Mouse (Mus musculus) small intestine, adult 2 months (tissue): ENCODE measurements around the gene Olfr279.

Experiments
- CTCF ChIP-seq: fragments of 200-500 bp; IDR thresholded peaks from 2 replicates; pipeline ENCODE4 v1.5.1; 2012; ENCODE audit warnings: low read depth, mild to moderate bottlenecking, control low read depth, inconsistent platforms, low read length, moderate library complexity, mixed read lengths; ENCODE audit not compliant: insufficient replicate concordance, insufficient read length; ENCODE audit errors: extremely low read depth
- POLR2A ChIP-seq: fragments of 200-500 bp; IDR thresholded peaks from 2 replicates; pipeline ENCODE4 v1.6.1; 2012; ENCODE audit warnings: low read depth, mild to moderate bottlenecking, control low read depth, inconsistent platforms, low read length, moderate library complexity

- TF ChIP-seq CTCF, result no peak
- TF ChIP-seq POLR2A, result no peak
Measured at GRCm38 (mm10) chr15:98506253-98506957, 14.2 kb downstream of the Olfr279 start.
